Mouse (Mus musculus): ENCODE data around the gene Spcs1. TPM values are rescaled to one million over a fixed set of nuclear protein-coding genes. Genes with fewer than 3 reads are reported as not detected.

Gene Spcs1
- total RNA-seq (2023): 100 to 1,000 TPM; 100 to 102 TPM

DNA sequence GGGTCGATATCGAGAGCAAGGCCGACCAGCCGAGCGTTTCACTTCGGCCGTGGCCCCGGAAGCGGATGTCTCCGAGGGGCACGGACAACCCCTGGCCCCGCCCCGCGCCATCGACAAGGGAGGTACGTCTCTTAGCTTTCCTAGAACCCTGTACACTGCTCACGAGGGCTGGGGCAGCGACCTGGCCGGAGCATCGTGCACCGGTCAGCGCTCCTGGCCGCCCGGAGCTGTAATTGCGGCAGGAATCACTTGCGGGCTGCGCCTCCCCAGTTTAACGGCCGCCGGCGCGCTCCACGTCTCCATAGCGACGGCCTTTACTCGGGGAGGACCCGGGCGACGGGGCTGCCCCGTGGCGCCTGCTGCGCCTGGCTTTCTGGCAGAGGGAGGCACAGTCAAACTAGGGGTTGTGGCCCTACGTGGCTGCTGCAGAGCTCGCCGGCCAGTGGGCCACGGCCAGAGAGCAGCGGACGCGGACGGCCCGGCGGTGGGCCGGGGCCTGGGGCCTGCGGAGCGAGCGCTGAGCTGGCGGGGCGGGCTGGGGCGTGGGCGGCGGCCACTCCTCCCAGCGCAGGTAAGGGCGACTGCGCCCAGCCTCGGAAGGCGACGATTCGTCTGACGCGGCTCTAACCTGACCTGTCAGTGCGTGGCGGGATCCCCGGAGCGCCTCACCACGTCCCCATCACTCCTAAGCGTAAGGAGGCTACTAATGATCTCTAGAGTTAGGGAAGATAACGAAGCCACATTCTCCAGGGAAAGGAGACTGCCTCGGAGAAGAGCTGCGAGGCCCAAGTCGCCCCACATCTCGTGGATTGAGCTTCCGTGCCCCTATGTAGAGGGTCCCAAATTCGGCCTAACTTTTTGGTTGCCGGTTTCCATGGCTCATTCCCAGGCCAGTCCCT, at the start of gene Spcs1, which contains the start of gene Glt8d1:
Spcs1 (minus strand) TSS at position 366 of the 899 bp plus-strand sequence.
Glt8d1 (plus strand) TSS at position 94 of the 899 bp plus-strand sequence.

DNA sequence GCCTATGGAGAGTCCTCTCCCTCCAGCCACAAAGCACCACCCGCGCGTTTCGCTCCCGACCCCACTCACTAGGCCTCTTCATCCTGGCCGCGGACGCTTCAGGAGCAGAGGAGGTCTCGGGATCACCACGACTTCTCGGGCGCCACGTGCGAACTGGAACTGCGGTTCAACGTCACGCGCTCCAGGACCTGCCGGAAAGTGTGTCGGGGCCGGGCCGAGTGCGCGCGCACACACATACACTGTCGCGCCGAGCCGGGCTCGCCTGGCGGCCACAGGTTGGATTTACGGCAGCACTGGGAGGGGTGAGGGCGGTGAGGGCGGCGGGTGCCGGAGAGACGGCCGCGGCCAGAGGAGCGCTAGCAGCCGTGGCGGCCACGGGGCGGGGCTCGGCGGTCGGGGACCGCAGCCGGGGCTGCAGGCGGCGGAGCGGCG, 17.4 kb upstream of the Spcs1 start, which contains the start of the genes Pbrm1 and Gnl3:
Pbrm1 (plus strand) TSS at position 279 of the 432 bp plus-strand sequence.
Gnl3 (minus strand) TSS at position 293 of the 432 bp plus-strand sequence.

DNA sequence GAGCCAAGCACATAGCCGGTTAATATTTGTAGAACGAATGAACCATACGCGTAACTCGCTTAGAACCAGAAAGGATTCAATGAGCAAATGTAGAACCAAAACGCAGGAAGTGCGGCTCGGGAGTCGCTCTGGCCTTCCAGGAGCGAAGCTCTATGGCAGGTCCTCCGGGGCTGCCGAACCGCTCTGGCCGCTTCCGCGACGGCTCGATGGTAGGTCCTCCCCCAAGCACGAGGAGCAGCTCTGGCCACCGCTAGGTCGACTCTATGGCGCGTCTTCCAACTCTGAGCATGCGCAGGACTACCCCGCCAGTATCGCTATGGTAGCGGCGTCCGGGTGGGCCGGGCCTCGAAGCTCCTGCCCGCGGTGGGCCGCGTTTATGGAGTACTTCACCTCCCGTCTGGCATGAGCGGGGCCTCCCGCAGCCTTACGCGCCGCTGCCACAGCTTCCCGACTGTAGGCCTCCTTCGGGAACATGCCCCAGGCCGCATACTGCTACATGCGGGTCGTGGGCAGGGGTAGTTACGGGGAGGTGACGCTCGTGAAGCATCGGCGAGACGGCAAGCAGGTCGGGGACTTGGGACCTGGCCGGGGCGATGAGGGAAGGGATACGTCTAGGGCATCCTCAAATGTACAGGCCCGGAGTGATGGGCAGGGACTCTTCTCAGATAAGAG, 50.2 kb downstream of the Spcs1 start, which contains the start of gene Nek4:
Nek4 (plus strand) TSS at position 224 of the 672 bp plus-strand sequence.

Other genes with a start within 250 kb of the Spcs1 start
- gene Tmem110, start 176.1 kb downstream of the Spcs1 start, total RNA-seq (2023): 10 to 100 TPM; 33.2 to 34.0 TPM
- 1 to 10 TPM; 3.3 to 3.7 TPM for gene Mustn1, start 122.5 kb downstream of the Spcs1 start, total RNA-seq (2023)
- gene Itih4, start 115.2 kb downstream of the Spcs1 start, total RNA-seq (2023): under 1 TPM in 1 of 2 experiments, not detected in 1; 0.16 TPM
- not detected for gene Itih3, start 77.9 kb downstream of the Spcs1 start, total RNA-seq (2023)
- not detected for gene Itih1, start 58.4 kb downstream of the Spcs1 start, total RNA-seq (2023)
- gene Nek4, start 50.3 kb downstream of the Spcs1 start, total RNA-seq (2023): 1 to 10 TPM; 6.9 to 7.4 TPM
- 10 to 100 TPM; 25.2 to 28.1 TPM for gene Glt8d1, start 272 bp downstream of the Spcs1 start, total RNA-seq (2023)
- gene Pbrm1, start 17.5 kb upstream of the Spcs1 start, total RNA-seq (2023): 10 to 100 TPM; 58.5 to 59.8 TPM
- gene Gnl3, start 17.5 kb upstream of the Spcs1 start, total RNA-seq (2023): 100 to 1,000 TPM; 136 to 157 TPM
- 10 to 100 TPM; 30.5 to 39.4 TPM for gene Smim4, start 127.3 kb upstream of the Spcs1 start, total RNA-seq (2023)
- gene Nt5dc2, start 129.4 kb upstream of the Spcs1 start, total RNA-seq (2023): 1 to 10 TPM; 3.0 to 5.5 TPM
- gene Stab1, start 167.0 kb upstream of the Spcs1 start, total RNA-seq (2023): 1 to 10 TPM; 3.8 to 6.0 TPM
- not detected for gene Tnnc1, start 206.6 kb upstream of the Spcs1 start, total RNA-seq (2023)
- gene Nisch, start 215.3 kb upstream of the Spcs1 start, total RNA-seq (2023): 100 to 1,000 TPM; 224 to 226 TPM
- not detected for gene Sema3g, start 216.2 kb upstream of the Spcs1 start, total RNA-seq (2023)
- 10 to 100 TPM; 10.6 TPM for gene Phf7, start 249.6 kb upstream of the Spcs1 start, total RNA-seq (2023)
- gene Bap1, start 249.8 kb upstream of the Spcs1 start, total RNA-seq (2023): 10 to 100 TPM; 66.7 to 72.4 TPM